Mouse (Mus musculus) CH12.LX (cell line): ENCODE results near the gene Daam1. TPM values are rescaled to one million over a fixed set of nuclear protein-coding genes. Genes with fewer than 3 reads are reported as not detected.

ENCODE experiments used
- DNase-seq: peaks from one replicate; pipeline ENCODE4 v3.0.0-alpha.2; 2013; ENCODE audit errors: extremely low read depth
- H3K27ac ChIP-seq: 2 replicates; pipeline ENCODE4 v1.5.1; 2012; ENCODE audit warnings: low read depth, mild to moderate bottlenecking, control low read depth, moderate library complexity; ENCODE audit not compliant: insufficient read depth
- H3K27me3 ChIP-seq: replicated peaks from 2 replicates; pipeline ENCODE3; 2012; ENCODE audit warnings: inconsistent platforms
- H3K36me3 ChIP-seq, 2 experiments: replicated peaks in 1 of 2; 2 replicates each; pipeline versions ENCODE3 to v1.6.1; 2012; ENCODE audit warnings: inconsistent platforms in 1 of 2, low read length in 1 of 2, mild to moderate bottlenecking in 1 of 2, mixed read lengths in 1 of 2, moderate library complexity in 1 of 2; ENCODE audit not compliant: control insufficient read depth in 1 of 2, insufficient read depth in 1 of 2
- H3K4me1 ChIP-seq, 2 experiments: 2 replicates each; pipeline ENCODE4 v1.6.1; 2012; ENCODE audit warnings: inconsistent platforms in 1 of 2, moderate library complexity in 1 of 2; ENCODE audit not compliant: insufficient read depth in 2 of 2, control insufficient read depth in 1 of 2
- H3K4me2 ChIP-seq: 2 replicates; pipeline ENCODE4 v1.6.1; 2012; ENCODE audit warnings: low read depth, mild to moderate bottlenecking, control low read depth; ENCODE audit not compliant: poor library complexity, insufficient read depth, severe bottlenecking
- H3K4me3 ChIP-seq, 3 experiments: fragments of 150-350 bp in 1 of 3; sonication (generic) in 1 of 3; replicated peaks in 1 of 3; 2 replicates each; pipeline versions ENCODE3 to v1.5.1; 2011 to 2012; ENCODE audit warnings: low read depth in 2 of 3, low read length in 2 of 3, mild to moderate bottlenecking in 2 of 3, moderate library complexity in 2 of 3, control low read depth in 1 of 3, improper control_type of control experiment in 1 of 3, inconsistent platforms in 1 of 3, mixed read lengths in 1 of 3; ENCODE audit not compliant: poor library complexity in 1 of 3
- H3K79me2 ChIP-seq: replicated peaks from 2 replicates; pipeline ENCODE4 v1.6.1; 2012; ENCODE audit warnings: mild to moderate bottlenecking, moderate library complexity; ENCODE audit not compliant: control insufficient read depth, poor library complexity, insufficient read depth, severe bottlenecking; ENCODE audit errors: extremely low read depth
- H3K9ac ChIP-seq: 2 replicates; pipeline ENCODE4 v1.6.1; 2012; ENCODE audit warnings: low read depth, mild to moderate bottlenecking, control low read depth, moderate library complexity; ENCODE audit not compliant: insufficient read depth
- H3K9me3 ChIP-seq: replicated peaks from 2 replicates; pipeline ENCODE3; 2012; ENCODE audit warnings: low read length, inconsistent platforms, mixed read lengths
- BHLHE40 ChIP-seq: IDR thresholded peaks from 2 replicates; pipeline ENCODE4 v1.6.1; 2011; ENCODE audit warnings: mild to moderate bottlenecking, low read depth, low read length, improper control_type of control experiment
- CHD1 ChIP-seq: IDR thresholded peaks from 2 replicates; pipeline ENCODE4 v1.6.1; 2012; ENCODE audit warnings: low read depth, low read length, improper control_type of control experiment, inconsistent platforms
- CTCF ChIP-seq, 2 experiments: IDR thresholded peaks in 1 of 2; conservative IDR thresholded peaks in 1 of 2; 2 replicates each; pipeline ENCODE4 v1.5.1; 2011 to 2012; ENCODE audit warnings: low read depth in 2 of 2, low read length in 2 of 2, improper control_type of control experiment in 1 of 2, inconsistent platforms in 1 of 2, mild to moderate bottlenecking in 1 of 2, moderate library complexity in 1 of 2
- E2F4 ChIP-seq: IDR thresholded peaks from 2 replicates; pipeline ENCODE4 v1.6.1; 2011; ENCODE audit warnings: low read depth, low read length, improper control_type of control experiment; ENCODE audit not compliant: insufficient replicate concordance
- ELF1 ChIP-seq: IDR thresholded peaks from 2 replicates; pipeline ENCODE4 v1.6.1; 2014; ENCODE audit warnings: low read depth, mild to moderate bottlenecking, inconsistent platforms, low read length, improper control_type of control experiment
- EP300 ChIP-seq: IDR thresholded peaks from 2 replicates; pipeline ENCODE4 v1.6.1; 2011; ENCODE audit warnings: low read length, improper control_type of control experiment
- ETS1 ChIP-seq: conservative IDR thresholded peaks from 2 replicates; pipeline ENCODE4 v1.6.1; 2012; ENCODE audit warnings: low read depth, mild to moderate bottlenecking, inconsistent platforms, low read length, improper control_type of control experiment, moderate library complexity
- GABPA ChIP-seq: IDR thresholded peaks from 2 replicates; pipeline ENCODE4 v1.6.1; 2012; ENCODE audit warnings: low read depth, low read length, improper control_type of control experiment, inconsistent platforms; ENCODE audit not compliant: insufficient replicate concordance
- JUN ChIP-seq: IDR thresholded peaks from 2 replicates; pipeline ENCODE4 v1.6.1; 2011; ENCODE audit warnings: low read depth, mild to moderate bottlenecking, low read length, improper control_type of control experiment, moderate library complexity; ENCODE audit not compliant: insufficient read depth
- JUND ChIP-seq: conservative IDR thresholded peaks from 2 replicates; pipeline ENCODE4 v1.6.1; 2011; ENCODE audit warnings: low read depth, low read length, improper control_type of control experiment
- KAT2A ChIP-seq: IDR thresholded peaks from 2 replicates; pipeline ENCODE4 v1.6.1; 2012; ENCODE audit warnings: low read length, improper control_type of control experiment, inconsistent platforms; ENCODE audit not compliant: insufficient replicate concordance
- MAFK ChIP-seq: IDR thresholded peaks from 2 replicates; pipeline ENCODE4 v1.6.1; 2011; ENCODE audit warnings: low read length, improper control_type of control experiment; ENCODE audit not compliant: insufficient replicate concordance
- MAZ ChIP-seq: IDR thresholded peaks from 2 replicates; pipeline ENCODE4 v1.6.1; 2012; ENCODE audit warnings: low read depth, mild to moderate bottlenecking, inconsistent platforms, low read length, improper control_type of control experiment, moderate library complexity
- MXI1 ChIP-seq: IDR thresholded peaks from 2 replicates; pipeline ENCODE4 v1.6.1; 2011; ENCODE audit warnings: mild to moderate bottlenecking, low read depth, low read length, improper control_type of control experiment
- NELFE ChIP-seq: IDR thresholded peaks from 2 replicates; pipeline ENCODE4 v1.6.1; 2011; ENCODE audit warnings: low read depth, low read length, improper control_type of control experiment
- NRF1 ChIP-seq: IDR thresholded peaks from 2 replicates; pipeline ENCODE4 v1.6.1; 2014; ENCODE audit warnings: low read depth, mild to moderate bottlenecking, inconsistent platforms, low read length, improper control_type of control experiment, moderate library complexity
- PAX5 ChIP-seq: IDR thresholded peaks from 2 replicates; pipeline ENCODE4 v1.6.1; 2012; ENCODE audit warnings: low read length, inconsistent platforms, mixed read lengths
- POLR2A ChIP-seq: IDR thresholded peaks from 2 replicates; pipeline ENCODE4 v1.6.1; 2011; ENCODE audit warnings: low read depth, mild to moderate bottlenecking, improper control_type of control experiment, low read length
- POLR2AphosphoS2 ChIP-seq: IDR thresholded peaks from 2 replicates; pipeline ENCODE4 v1.6.1; 2011; ENCODE audit warnings: low read depth, low read length, improper control_type of control experiment
- RAD21 ChIP-seq: IDR thresholded peaks from 2 replicates; pipeline ENCODE4 v1.6.1; 2011; ENCODE audit warnings: low read depth, mild to moderate bottlenecking, low read length, improper control_type of control experiment, moderate library complexity
- RCOR1 ChIP-seq: conservative IDR thresholded peaks from 2 replicates; pipeline ENCODE4 v1.6.1; 2012; ENCODE audit warnings: low read depth, mild to moderate bottlenecking, inconsistent platforms, low read length, improper control_type of control experiment
- SMC3 ChIP-seq: IDR thresholded peaks from 2 replicates; pipeline ENCODE4 v1.6.1; 2011; ENCODE audit warnings: low read depth, low read length, improper control_type of control experiment
- TBP ChIP-seq: conservative IDR thresholded peaks from 2 replicates; pipeline ENCODE4 v1.6.1; 2011; ENCODE audit warnings: low read depth, low read length, improper control_type of control experiment
- USF1 ChIP-seq: IDR thresholded peaks from 2 replicates; pipeline ENCODE4 v1.6.1; 2014; ENCODE audit warnings: low read depth, mild to moderate bottlenecking, inconsistent platforms, low read length, improper control_type of control experiment
- USF2 ChIP-seq: conservative IDR thresholded peaks from 2 replicates; pipeline ENCODE4 v1.6.1; 2011; ENCODE audit warnings: low read depth, low read length, improper control_type of control experiment
- ZKSCAN1 ChIP-seq: IDR thresholded peaks from 2 replicates; pipeline ENCODE4 v1.6.1; 2012; ENCODE audit warnings: low read depth, inconsistent platforms, low read length, improper control_type of control experiment, borderline replicate concordance
- ZMIZ1 ChIP-seq: IDR thresholded peaks from 2 replicates; pipeline ENCODE4 v1.6.1; 2012; ENCODE audit warnings: low read depth, mild to moderate bottlenecking, inconsistent platforms, low read length, improper control_type of control experiment
- ZNF384 ChIP-seq: IDR thresholded peaks from 2 replicates; pipeline ENCODE4 v1.6.1; 2012; ENCODE audit warnings: low read depth, low read length, improper control_type of control experiment, inconsistent platforms
- dilution Hi-C: fragments of 300-500 bp; cut with MboI; formaldehyde crosslinking; loops from 2 replicates; pipeline ENCODE4 v1.14.3; 2020; ENCODE audit warnings: low sequenced_read_pairs; ENCODE audit not compliant: extremely low pct_unique_long_range_greater_than_20kb, extremely low pct_ligation_motif_present
- in situ Hi-C: fragments of 300-500 bp; cut with MboI; formaldehyde crosslinking; loops from 3 replicates; pipeline ENCODE4 v1.14.3; 2019; ENCODE audit warnings: low sequenced_read_pairs, low pct_ligation_motif_present, low pct_unique_long_range_greater_than_20kb, mixed read lengths
- polyA plus RNA-seq: library from polyadenylated mRNA; unstranded; fragments of >175 nt; gene quantifications from 2 replicates; pipeline ENCODE4 v1.2.1, GENCODE M21; 2012; ENCODE audit warnings: low read depth; ENCODE audit not compliant: insufficient read length
- total RNA-seq, 2 experiments: library from RNA; depleted of rRNA; stranded (reverse); fragments of 300-350 nt in 1 of 2; fragments of >200 nt in 1 of 2; gene quantifications; 2 replicates each; pipeline ENCODE4 v1.2.3; 2012 to 2014

Daam1 gene
- total and polyA plus RNA-seq, 3 experiments = 10.7 to 27.9 (median 23.6) TPM

- H3K36me3 ChIP-seq = no peaks in the 10 kb centered on the region
- H3K4me2 ChIP-seq = no peak overlapping the region
- H3K9ac ChIP-seq = no peak overlapping the region
- H3K79me2 ChIP-seq = no peaks in the 10 kb centered on the region
- in situ Hi-C loops = no loop called here
- no peak for DNase-seq
- H3K4me3 ChIP-seq = no peak overlapping the region
- no peaks in the 10 kb centered on the region for H3K9me3 ChIP-seq
- dilution Hi-C loops = no loop called here
- no peaks in the 10 kb centered on the region for H3K27me3 ChIP-seq
- no peak overlapping the region for H3K27ac ChIP-seq
- no peak for TF ChIP-seq JUND
- TF ChIP-seq KAT2A = no peak
- TF ChIP-seq MAFK = no peak
- TF ChIP-seq GABPA = no peak
- no peak for TF ChIP-seq ZMIZ1
- TF ChIP-seq ELF1 = no peak
- no peak for TF ChIP-seq NRF1
- no peak for TF ChIP-seq PAX5
- TF ChIP-seq USF2 = no peak
- no peak for TF ChIP-seq NELFE
- TF ChIP-seq BHLHE40 = no peak
- no peak for TF ChIP-seq JUN
- no peak for TF ChIP-seq RCOR1
- H3K4me1 ChIP-seq = peaks cover 9 to 41% of the 10 kb centered on the region in 2 experiments
Measured at GRCm38 (mm10) chr12:72031171-72031570, 200.3 kb downstream of the Daam1 start.

GRCm38 (mm10) chr12:72031794-72032193 is 200.9 kb downstream of the Daam1 start:
- no peaks in the 10 kb centered on the region for H3K36me3 ChIP-seq
- no peak overlapping the region for H3K9ac ChIP-seq
- DNase-seq = no peak
- H3K79me2 ChIP-seq = no peaks in the 10 kb centered on the region
- H3K4me1 ChIP-seq = peaks cover 15 to 47% of the 10 kb centered on the region in 2 experiments
- no peaks in the 10 kb centered on the region for H3K9me3 ChIP-seq
- in situ Hi-C loops = no loop called here
- H3K4me3 ChIP-seq = no peak overlapping the region
- no peak for TF ChIP-seq CTCF (conservative IDR thresholded peaks at IDR 0.05 in 1 of 2, IDR thresholded peaks at IDR 0.05 in 1 of 2; ENCODE audit: low read depth in 2 of 2, low read length in 2 of 2)
- no peak for TF ChIP-seq USF1
- no peak for TF ChIP-seq NRF1
- TF ChIP-seq MAZ = no peak
- no peak for TF ChIP-seq E2F4
- no peak for TF ChIP-seq CHD1
- no peak for TF ChIP-seq EP300
- TF ChIP-seq POLR2AphosphoS2 = no peak
- no peak for TF ChIP-seq JUND
- TF ChIP-seq ETS1 = no peak
- TF ChIP-seq TBP = no peak
- no peak for TF ChIP-seq SMC3
- TF ChIP-seq ZKSCAN1 = no peak
- TF ChIP-seq RCOR1 = no peak
- no peak for TF ChIP-seq GABPA
- TF ChIP-seq MXI1 = no peak
- TF ChIP-seq RAD21 = no peak
- no peak for TF ChIP-seq POLR2A
- TF ChIP-seq MAFK = no peak
- no peak for TF ChIP-seq ZNF384
- TF ChIP-seq, all 38 proteins: peak for 0
- dilution Hi-C loops = no loop called here
- H3K27me3 ChIP-seq = no peaks in the 10 kb centered on the region
- H3K4me2 ChIP-seq = no peak overlapping the region
- no peak overlapping the region for H3K27ac ChIP-seq
